Mouse (Mus musculus) kidney, adult 18-20 months (tissue): Measurements from ENCODE around the gene Trmt10a.
"Not testable (repeated sequence)": the region's sequence is repeated elsewhere in the genome, so short reads cannot be mapped to it uniquely, and the experiment has no call there.

Source experiments
- DNase-seq: peaks from one replicate; pipeline ENCODE4 v3.0.0; 2021

The Trmt10a gene

GRCm38 (mm10) chr3:138138146-138138545, 5.1 kb upstream of the Trmt10a start:
- not testable (repeated sequence) for DNase-seq

- no peak for DNase-seq
Observed at GRCm38 (mm10) chr3:138139663-138140062, 3.6 kb upstream of the Trmt10a start.

GRCm38 (mm10) chr3:138142052-138142732, 1.1 kb upstream of the Trmt10a start:
- DNase-seq: no peak

GRCm38 (mm10) chr3:138142733-138143314, 424 bp upstream of the Trmt10a start:
- DNase-seq: no peak

GRCm38 (mm10) chr3:138144060-138144641, 903 bp downstream of the Trmt10a start:
- DNase-seq: no peak

- DNase-seq: peak; percentile 75
Observed at GRCm38 (mm10) chr3:138144642-138145171, 1.5 kb downstream of the Trmt10a start, which contains the start of gene Mttp. Gene Mttp, minus strand, starts transcription at chr3:138144968.

- DNase-seq: no peak
Observed at GRCm38 (mm10) chr3:138148811-138149210, 5.6 kb downstream of the Trmt10a start.

- DNase-seq: no peak
Observed at GRCm38 (mm10) chr3:138155062-138155461, 11.8 kb downstream of the Trmt10a start.

GRCm38 (mm10) chr3:138156651-138157050, 13.4 kb downstream of the Trmt10a start:
- DNase-seq: no peak

GRCm38 (mm10) chr3:138161623-138162022, 18.4 kb downstream of the Trmt10a start:
- no peak for DNase-seq

- no peak for DNase-seq
Observed at GRCm38 (mm10) chr3:138162553-138163183, 19.4 kb downstream of the Trmt10a start.

- no peak for DNase-seq
Observed at GRCm38 (mm10) chr3:138173291-138173690, 30.0 kb downstream of the Trmt10a start.

- DNase-seq: no peak
Observed at GRCm38 (mm10) chr3:138175551-138175950, 32.3 kb downstream of the Trmt10a start.

GRCm38 (mm10) chr3:138182019-138182418, 38.8 kb downstream of the Trmt10a start:
- DNase-seq: no peak

GRCm38 (mm10) chr3:138183371-138183770, 40.1 kb downstream of the Trmt10a start:
- no peak for DNase-seq

- DNase-seq: no peak
Observed at GRCm38 (mm10) chr3:138185290-138185689, 42.0 kb downstream of the Trmt10a start.

- no peak for DNase-seq
Observed at GRCm38 (mm10) chr3:138185995-138186930, 43.0 kb downstream of the Trmt10a start.

GRCm38 (mm10) chr3:138192260-138192659, 49.0 kb downstream of the Trmt10a start:
- no peak for DNase-seq

GRCm38 (mm10) chr3:138193683-138194302, 50.5 kb downstream of the Trmt10a start, which contains the start of gene 4930579F01Rik:
Gene 4930579F01Rik, minus strand, starts transcription at chr3:138193825.
- DNase-seq: no peak

- DNase-seq: no peak
Observed at GRCm38 (mm10) chr3:138197093-138197492, 53.8 kb downstream of the Trmt10a start.

GRCm38 (mm10) chr3:138197556-138197955, 54.3 kb downstream of the Trmt10a start:
- DNase-seq: no peak
